Mouse (Mus musculus): Measurements from ENCODE around the gene Rcor1.
A peak's percentile ranks its signal among the peaks of the same experiment; 100 is the strongest.

Rcor1 gene

DNA sequence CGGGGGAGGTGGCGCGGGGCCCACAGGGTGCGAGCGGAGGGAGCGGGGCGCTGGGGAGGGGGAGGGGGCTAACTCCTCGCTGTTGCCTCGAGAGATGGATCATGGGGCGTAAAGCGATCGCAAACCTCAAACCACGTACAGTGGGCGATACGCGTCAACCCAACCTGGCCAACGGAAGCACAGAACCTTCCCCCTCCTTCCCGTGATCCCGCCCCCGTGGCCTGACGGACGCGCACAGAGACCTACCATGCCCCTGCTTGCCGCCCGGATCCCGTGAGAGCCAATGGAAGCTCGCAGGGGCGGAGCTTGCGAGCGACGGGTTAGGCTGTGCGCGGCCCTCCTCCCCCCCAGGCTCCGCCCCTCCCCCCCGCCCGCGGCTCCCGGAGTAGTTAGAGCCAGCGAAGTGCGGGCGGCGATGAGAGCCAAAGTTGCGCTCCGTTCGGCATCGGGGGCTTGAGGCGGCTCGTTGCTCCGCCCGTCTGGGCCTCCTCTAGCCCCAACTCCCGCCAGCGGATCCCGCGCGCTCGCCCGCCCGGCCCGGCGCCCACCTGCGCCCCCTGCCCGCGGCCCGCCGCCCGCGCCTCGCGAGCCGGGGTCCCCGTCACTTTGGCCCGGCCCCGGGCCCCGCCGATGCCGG lies at the start of gene Rcor1:
Gene Rcor1, plus strand, starts transcription at position 376 of the 637 bp plus-strand sequence.
- Histone ChIP-seq H3K4me3 (replicated peaks; ENCODE audit: low read length) (peak within 1 kb of the TSS; percentile 93), H3K36me3 (ENCODE audit: insufficient read depth, low read length) (peaks cover 13% of the 10 kb centered on the region), H3K27me3 (ENCODE audit: insufficient read depth, low read length) (peaks cover 23% of the 10 kb centered on the region), H3K9me3 (ENCODE audit: low read length) (no peaks in the 10 kb centered on the region), H3K4me1 (replicated peaks; ENCODE audit: low read depth, low read length) (peaks cover 55% of the 10 kb centered on the region)
- TF ChIP-seq CTCF (conservative IDR thresholded peaks at IDR 0.05; ENCODE audit: low read length) (no peak), NANOG (IDR thresholded peaks at IDR 0.05; ENCODE audit: borderline replicate concordance, low read length) (no peak), POU5F1 (IDR thresholded peaks at IDR 0.05; ENCODE audit: borderline replicate concordance, low read length) (no peak)

DNA sequence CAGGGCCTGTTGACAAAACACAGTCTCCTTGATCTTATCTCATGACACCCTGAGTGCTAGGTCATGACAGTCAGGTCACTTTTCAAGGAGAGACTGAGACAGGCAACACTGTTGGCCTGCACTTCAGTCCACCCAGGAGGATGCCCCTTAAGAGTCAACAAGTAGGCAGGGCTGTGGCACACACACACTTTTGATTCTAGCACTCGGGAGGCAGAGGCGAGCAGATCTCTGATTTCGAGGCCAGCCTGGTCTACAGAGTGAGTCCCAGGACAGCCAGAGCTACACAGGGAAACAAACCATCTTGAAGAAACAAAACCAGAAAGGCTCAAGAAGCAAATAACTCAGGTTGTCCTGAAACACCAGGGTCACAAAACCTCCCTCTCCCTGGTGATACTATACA lies 49.7 kb upstream of the Rcor1 start:
- peaks cover 35% of the 10 kb centered on the region for H3K4me1 ChIP-seq (replicated peaks; ENCODE audit: low read depth, low read length)
- no peaks in the 10 kb centered on the region for H3K9me3 ChIP-seq (ENCODE audit: low read length)
- TF ChIP-seq POU5F1 (IDR thresholded peaks at IDR 0.05; ENCODE audit: borderline replicate concordance, low read length) (no peak), NANOG (IDR thresholded peaks at IDR 0.05; ENCODE audit: borderline replicate concordance, low read length) (no peak), CTCF (conservative IDR thresholded peaks at IDR 0.05; ENCODE audit: low read length) (no peak)
- no peak overlapping the region for H3K4me3 ChIP-seq (replicated peaks; ENCODE audit: low read length)
- H3K36me3 ChIP-seq (ENCODE audit: insufficient read depth, low read length), result no peaks in the 10 kb centered on the region
- peaks cover 4% of the 10 kb centered on the region; the same call in 1 of the 2 replicates for H3K27me3 ChIP-seq (ENCODE audit: insufficient read depth, low read length)

- no peaks in the 10 kb centered on the region for H3K9me3 ChIP-seq (ENCODE audit: low read length)
- no peaks in the 10 kb centered on the region for H3K36me3 ChIP-seq (ENCODE audit: insufficient read depth, low read length)
- TF ChIP-seq NANOG (IDR thresholded peaks at IDR 0.05; ENCODE audit: borderline replicate concordance, low read length) (no peak), POU5F1 (IDR thresholded peaks at IDR 0.05; ENCODE audit: borderline replicate concordance, low read length) (no peak), CTCF (conservative IDR thresholded peaks at IDR 0.05; ENCODE audit: low read length) (no peak)
- no peak overlapping the region for H3K4me3 ChIP-seq (replicated peaks; ENCODE audit: low read length)
- H3K27me3 ChIP-seq (ENCODE audit: insufficient read depth, low read length), result no peaks in the 10 kb centered on the region; the same call in 1 of the 2 replicates
- peaks cover 42% of the 10 kb centered on the region for H3K4me1 ChIP-seq (replicated peaks; ENCODE audit: low read depth, low read length)
Measured at GRCm38 (mm10) chr12:110990500-110990899, 48.7 kb upstream of the Rcor1 start.

GRCm38 (mm10) chr12:110991361-110992127 lies 47.6 kb upstream of the Rcor1 start:
- no peak for TF ChIP-seq NANOG (IDR thresholded peaks at IDR 0.05; ENCODE audit: borderline replicate concordance, low read length)
- peak; percentile 66 for TF ChIP-seq CTCF (conservative IDR thresholded peaks at IDR 0.05; ENCODE audit: low read length)
- TF ChIP-seq POU5F1 (IDR thresholded peaks at IDR 0.05; ENCODE audit: borderline replicate concordance, low read length), result no peak
- H3K9me3 ChIP-seq (ENCODE audit: low read length), result no peaks in the 10 kb centered on the region
- no peaks in the 10 kb centered on the region for H3K36me3 ChIP-seq (ENCODE audit: insufficient read depth, low read length)
- H3K4me1 ChIP-seq (replicated peaks; ENCODE audit: low read depth, low read length), result peaks cover 42% of the 10 kb centered on the region
- no peaks in the 10 kb centered on the region; the same call in 1 of the 2 replicates for H3K27me3 ChIP-seq (ENCODE audit: insufficient read depth, low read length)
- H3K4me3 ChIP-seq (replicated peaks; ENCODE audit: low read length), result peak overlapping the region; percentile 80

GRCm38 (mm10) chr12:110992128-110992553 lies 47.0 kb upstream of the Rcor1 start:
- Histone ChIP-seq H3K4me3 (replicated peaks; ENCODE audit: low read length) (peak overlapping the region; percentile 80), H3K27me3 (ENCODE audit: insufficient read depth, low read length) (no peaks in the 10 kb centered on the region; the same call in 1 of the 2 replicates), H3K9me3 (ENCODE audit: low read length) (no peaks in the 10 kb centered on the region), H3K36me3 (ENCODE audit: insufficient read depth, low read length) (no peaks in the 10 kb centered on the region), H3K4me1 (replicated peaks; ENCODE audit: low read depth, low read length) (peaks cover 42% of the 10 kb centered on the region)
- peak; percentile 75 for TF ChIP-seq CTCF (conservative IDR thresholded peaks at IDR 0.05; ENCODE audit: low read length)
- no peak for TF ChIP-seq POU5F1 (IDR thresholded peaks at IDR 0.05; ENCODE audit: borderline replicate concordance, low read length)

- TF ChIP-seq NANOG (IDR thresholded peaks at IDR 0.05; ENCODE audit: borderline replicate concordance, low read length) (no peak), POU5F1 (IDR thresholded peaks at IDR 0.05; ENCODE audit: borderline replicate concordance, low read length) (no peak), CTCF (conservative IDR thresholded peaks at IDR 0.05; ENCODE audit: low read length) (no peak)
- Histone ChIP-seq H3K4me1 (replicated peaks; ENCODE audit: low read depth, low read length) (peaks cover 42% of the 10 kb centered on the region), H3K36me3 (ENCODE audit: insufficient read depth, low read length) (no peaks in the 10 kb centered on the region), H3K27me3 (ENCODE audit: insufficient read depth, low read length) (no peaks in the 10 kb centered on the region; the same call in 1 of the 2 replicates), H3K4me3 (replicated peaks; ENCODE audit: low read length) (peak overlapping the region; percentile 80), H3K9me3 (ENCODE audit: low read length) (peaks cover 1% of the 10 kb centered on the region; the same call in 1 of the 2 replicates)
Measured at GRCm38 (mm10) chr12:110992771-110993170, 46.4 kb upstream of the Rcor1 start.

GRCm38 (mm10) chr12:110993226-110993625 lies 45.9 kb upstream of the Rcor1 start:
- no peaks in the 10 kb centered on the region; the same call in 1 of the 2 replicates for H3K27me3 ChIP-seq (ENCODE audit: insufficient read depth, low read length)
- peaks cover 6% of the 10 kb centered on the region; the same call in 1 of the 2 replicates for H3K9me3 ChIP-seq (ENCODE audit: low read length)
- no peaks in the 10 kb centered on the region for H3K36me3 ChIP-seq (ENCODE audit: insufficient read depth, low read length)
- peak overlapping the region; percentile 80 for H3K4me3 ChIP-seq (replicated peaks; ENCODE audit: low read length)
- TF ChIP-seq CTCF (conservative IDR thresholded peaks at IDR 0.05; ENCODE audit: low read length) (no peak), NANOG (IDR thresholded peaks at IDR 0.05; ENCODE audit: borderline replicate concordance, low read length) (no peak), POU5F1 (IDR thresholded peaks at IDR 0.05; ENCODE audit: borderline replicate concordance, low read length) (no peak)
- H3K4me1 ChIP-seq (replicated peaks; ENCODE audit: low read depth, low read length), result peaks cover 42% of the 10 kb centered on the region

- TF ChIP-seq NANOG (IDR thresholded peaks at IDR 0.05; ENCODE audit: borderline replicate concordance, low read length), result no peak
- TF ChIP-seq POU5F1 (IDR thresholded peaks at IDR 0.05; ENCODE audit: borderline replicate concordance, low read length), result no peak
- TF ChIP-seq CTCF (conservative IDR thresholded peaks at IDR 0.05; ENCODE audit: low read length), result no peak
- no peaks in the 10 kb centered on the region for H3K36me3 ChIP-seq (ENCODE audit: insufficient read depth, low read length)
- peaks cover 12% of the 10 kb centered on the region for H3K9me3 ChIP-seq (ENCODE audit: low read length)
- H3K4me1 ChIP-seq (replicated peaks; ENCODE audit: low read depth, low read length), result peaks cover 41% of the 10 kb centered on the region
- no peaks in the 10 kb centered on the region; the same call in 1 of the 2 replicates for H3K27me3 ChIP-seq (ENCODE audit: insufficient read depth, low read length)
- no peak overlapping the region for H3K4me3 ChIP-seq (replicated peaks; ENCODE audit: low read length)
Measured at GRCm38 (mm10) chr12:110994666-110995065, 44.5 kb upstream of the Rcor1 start.
